Mouse (Mus musculus): ENCODE results near the gene Wdsub1.
"Not testable (repeated sequence)": the region's sequence is repeated elsewhere in the genome, so short reads cannot be mapped to it uniquely, and the experiment has no call there.

Wdsub1 gene

GRCm38 (mm10) chr2:59881831-59882741, at the start of gene Wdsub1:
Wdsub1 (minus strand) TSS chr2:59882591.
- peak; percentile 90 for DNase-seq (ENCODE audit: low spot score)

GRCm38 (mm10) chr2:59913610-59914009, 31.2 kb upstream of the Wdsub1 start:
- no peak for DNase-seq (ENCODE audit: low spot score)

GRCm38 (mm10) chr2:59908048-59908447, 25.7 kb upstream of the Wdsub1 start:
- DNase-seq (ENCODE audit: low spot score): no peak

- DNase-seq (ENCODE audit: low spot score): no peak
Measured at GRCm38 (mm10) chr2:59904007-59904406, 21.6 kb upstream of the Wdsub1 start.

GRCm38 (mm10) chr2:59898666-59899065, 16.3 kb upstream of the Wdsub1 start:
- DNase-seq (ENCODE audit: low spot score): no peak

GRCm38 (mm10) chr2:59898105-59898504, 15.7 kb upstream of the Wdsub1 start:
- no peak for DNase-seq (ENCODE audit: low spot score)

- DNase-seq (ENCODE audit: low spot score): no peak
Measured at GRCm38 (mm10) chr2:59896837-59897236, 14.4 kb upstream of the Wdsub1 start.

- peak; percentile 12 for DNase-seq (ENCODE audit: low spot score)
Measured at GRCm38 (mm10) chr2:59896400-59896799, 14.0 kb upstream of the Wdsub1 start.

- no peak for DNase-seq (ENCODE audit: low spot score)
Measured at GRCm38 (mm10) chr2:59889699-59890098, 7.3 kb upstream of the Wdsub1 start.

GRCm38 (mm10) chr2:59882742-59883281, 421 bp upstream of the Wdsub1 start:
- DNase-seq (ENCODE audit: low spot score): no peak

GRCm38 (mm10) chr2:59881404-59881803, 987 bp downstream of the Wdsub1 start:
- no peak for DNase-seq (ENCODE audit: low spot score)

- no peak for DNase-seq (ENCODE audit: low spot score)
Measured at GRCm38 (mm10) chr2:59878221-59878620, 4.2 kb downstream of the Wdsub1 start.

GRCm38 (mm10) chr2:59877335-59877734, 5.1 kb downstream of the Wdsub1 start:
- DNase-seq (ENCODE audit: low spot score): no peak

- no peak for DNase-seq (ENCODE audit: low spot score)
Measured at GRCm38 (mm10) chr2:59876482-59876881, 5.9 kb downstream of the Wdsub1 start.

- no peak for DNase-seq (ENCODE audit: low spot score)
Measured at GRCm38 (mm10) chr2:59870526-59870925, 11.9 kb downstream of the Wdsub1 start.

GRCm38 (mm10) chr2:59862618-59863017, 19.8 kb downstream of the Wdsub1 start:
- no peak for DNase-seq (ENCODE audit: low spot score)

- no peak for DNase-seq (ENCODE audit: low spot score)
Measured at GRCm38 (mm10) chr2:59854363-59854762, 28.0 kb downstream of the Wdsub1 start.

GRCm38 (mm10) chr2:59853543-59853942, 28.8 kb downstream of the Wdsub1 start:
- no peak for DNase-seq (ENCODE audit: low spot score)

- DNase-seq (ENCODE audit: low spot score): no peak
Measured at GRCm38 (mm10) chr2:59852916-59853315, 29.5 kb downstream of the Wdsub1 start.

GRCm38 (mm10) chr2:59851885-59852284, 30.5 kb downstream of the Wdsub1 start:
- DNase-seq (ENCODE audit: low spot score): not testable (repeated sequence)

GRCm38 (mm10) chr2:59843848-59844247, 38.5 kb downstream of the Wdsub1 start:
- no peak for DNase-seq (ENCODE audit: low spot score)

- DNase-seq (ENCODE audit: low spot score): no peak
Measured at GRCm38 (mm10) chr2:59843156-59843555, 39.2 kb downstream of the Wdsub1 start.

GRCm38 (mm10) chr2:59842556-59843008, 39.8 kb downstream of the Wdsub1 start:
- no peak for DNase-seq (ENCODE audit: low spot score)

Measured in urinary bladder, postnatal 25 days (tissue).